Mouse (Mus musculus): Measurements from ENCODE around the gene Popdc2.

- TF ChIP-seq CTCF (IDR thresholded peaks at IDR 0.05; ENCODE audit: borderline replicate concordance, extremely low read depth, insufficient read depth, insufficient read length) (no peak), POLR2A (IDR thresholded peaks at IDR 0.05; ENCODE audit: borderline replicate concordance, extremely low read depth, insufficient read depth, insufficient read length, poor library complexity, severe bottlenecking) (no peak)
Measured at GRCm38 (mm10) chr16:38360317-38360716, 1.7 kb upstream of the Popdc2 start.

All from brain, embryonic 14.5 days (tissue).